Mouse (Mus musculus): ENCODE data around the gene Scaf4.

DNA sequence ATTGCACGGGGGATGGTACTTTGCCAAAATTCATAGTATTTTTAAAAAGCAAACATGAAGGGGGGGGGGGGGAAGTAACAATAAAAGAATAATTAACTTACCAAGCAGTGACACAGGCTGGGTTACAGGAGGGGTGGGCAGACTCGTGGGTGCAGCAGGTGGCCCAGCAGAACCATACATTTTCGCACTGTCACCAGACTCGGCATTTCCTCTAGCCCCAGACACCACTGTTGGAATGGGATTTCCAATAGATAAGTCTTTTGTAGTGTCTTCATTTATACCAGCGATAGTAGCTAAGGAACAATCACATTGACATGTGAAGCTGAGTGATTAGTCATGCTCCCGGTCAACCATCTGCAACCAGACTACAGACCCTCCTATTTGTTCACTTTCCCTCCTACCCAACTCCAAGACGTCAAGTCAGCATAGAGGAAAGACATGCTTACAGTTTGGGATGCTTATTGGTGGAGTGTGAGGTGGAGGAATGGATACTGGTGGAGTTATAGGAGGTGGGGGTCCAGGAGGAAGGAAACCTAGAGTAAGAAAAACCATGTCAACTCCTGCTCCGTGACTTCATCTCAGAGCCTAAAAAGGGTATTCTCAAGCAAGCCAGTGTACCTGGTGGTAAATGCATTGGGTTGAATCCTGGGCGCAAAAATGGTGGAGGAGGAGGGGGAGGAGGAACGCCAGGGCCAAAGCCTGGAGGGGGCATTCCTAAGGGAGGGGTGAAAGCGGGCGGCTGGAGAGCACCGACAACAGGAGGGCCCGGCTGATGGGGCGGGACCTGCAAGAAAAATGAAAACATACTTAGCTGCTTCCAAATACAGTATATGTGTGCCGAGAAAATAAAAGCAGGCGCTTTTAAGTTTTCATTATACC, 41.6 kb downstream of the Scaf4 start:
- TF ChIP-seq EP300 (IDR thresholded peaks at IDR 0.05; ENCODE audit: low read depth) (no peak), CTCF (IDR thresholded peaks at IDR 0.05; ENCODE audit: low read depth) (no peak)
